In the genomic region with DNA sequence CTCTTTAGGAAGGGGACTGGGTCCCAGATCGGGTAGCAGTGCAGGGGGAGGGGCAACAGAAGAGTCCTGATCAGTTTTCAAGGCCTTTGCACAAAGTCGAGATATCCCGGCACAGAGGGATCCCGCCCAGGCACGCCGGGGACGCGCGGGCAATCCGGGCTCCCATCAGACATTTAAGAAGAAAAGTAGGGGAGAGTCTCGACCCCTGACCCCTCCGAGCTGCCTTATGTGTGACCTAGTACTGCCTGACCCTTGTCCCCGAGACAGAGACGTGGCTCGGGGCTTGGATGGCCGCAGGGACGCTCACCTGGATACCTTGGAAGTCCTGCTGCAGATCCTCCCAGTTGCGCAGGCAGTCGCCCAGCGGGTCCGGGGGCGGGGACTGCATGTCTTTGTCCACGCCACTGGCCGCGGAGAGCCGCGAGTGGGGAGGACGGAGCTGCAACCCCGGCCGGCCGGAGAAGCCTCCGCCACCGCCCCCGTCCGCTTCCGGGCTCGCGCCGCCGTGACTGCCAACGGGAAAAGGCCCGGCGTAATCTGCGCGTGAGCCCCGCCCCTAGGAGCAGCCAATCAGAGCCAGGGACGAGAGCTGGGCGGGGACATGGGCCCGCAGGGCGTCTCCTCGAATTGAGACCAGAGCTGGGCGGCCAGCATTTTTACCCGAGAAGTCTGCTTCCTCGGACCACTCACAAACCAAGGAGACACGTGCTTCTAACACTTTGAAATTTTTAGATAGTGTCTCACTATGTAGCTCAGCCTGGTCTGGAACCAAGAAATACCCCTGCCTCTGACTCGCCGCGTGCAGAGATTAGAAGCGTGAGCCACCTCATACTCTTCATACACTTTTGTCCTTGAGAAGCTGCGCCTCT, we compare ENCODE assay signal across 8 mouse cellular contexts. TPM values are rescaled to one million over a fixed set of nuclear protein-coding genes. Genes with fewer than 3 reads are reported as not detected.
DNase-seq lines count a peak whose midpoint lies in the region; ATAC-seq and TF ChIP-seq lines count a peak whose summit lies in the region.

A gene (minus strand): TSS at position 708 of the 869 bp plus-strand sequence.

- no peak for TF ChIP-seq CTCF in G1E (IDR thresholded peaks at IDR 0.05; ENCODE audit: low read depth, low read length)
- TF ChIP-seq CTCF in forebrain, postnatal 0 days (IDR thresholded peaks at IDR 0.05; ENCODE audit: low read depth), result no peak

- H3K4me2 ChIP-seq in forebrain, postnatal 0 days (ENCODE audit: low read depth), result peak within 1 kb of the TSS; percentile 91
- H3K4me2 ChIP-seq in lung, embryonic 15.5 days, result peak within 1 kb of the TSS; percentile 90

- peaks cover 25% of the 10 kb centered on the region for H3K36me3 ChIP-seq in G1E (replicated peaks)
- peaks cover 22% of the 10 kb centered on the region for H3K36me3 ChIP-seq in forebrain, postnatal 0 days (ENCODE audit: insufficient read depth)
- H3K36me3 ChIP-seq in lung, embryonic 15.5 days, result peaks cover 4% of the 10 kb centered on the region; the same call in 1 of the 2 replicates

- H3K4me1 ChIP-seq in G1E (ENCODE audit: insufficient read depth, low read depth, low read length), result peaks cover 19% of the 10 kb centered on the region
- H3K4me1 ChIP-seq in forebrain, postnatal 0 days (ENCODE audit: insufficient read depth), result peaks cover 4% of the 10 kb centered on the region; the same call in 1 of the 2 replicates
- peaks cover 15% of the 10 kb centered on the region for H3K4me1 ChIP-seq in lung, embryonic 15.5 days

- DNase-seq in G1E (ENCODE audit: low spot score), result peak; percentile 97
- peak; percentile 94 to 97 for DNase-seq in cerebellum, adult 18-20 months
- DNase-seq in forebrain, postnatal 0 days, result peak; percentile 94
- DNase-seq in heart, postnatal 4 days, result peak; percentile 97
- DNase-seq in layer of hippocampus, adult 8-10 months (ENCODE audit: low spot score in 2 of 2), result peak; percentile 89 to 91
- peak; percentile 92 for DNase-seq in ovary, adult 18-20 months (ENCODE audit: low spot score)
- peak; percentile 90 for DNase-seq in thymus, postnatal 0 days (ENCODE audit: low spot score)

- peak within 1 kb of the TSS; percentile 36; the same call in 1 of the 2 replicates for H3K27ac ChIP-seq in forebrain, postnatal 0 days (ENCODE audit: low read depth, low read length)
- peak within 1 kb of the TSS; percentile 59 for H3K27ac ChIP-seq in lung, embryonic 15.5 days

- WGBS in forebrain, postnatal 0 days, result under 1% methylated on average over 60 of the region's 60 CpGs
- under 1% methylated on average over 60 of the region's 60 CpGs for whole genome bisulfite sequencing in lung, embryonic 15.5 days

- H3K27me3 ChIP-seq in G1E (ENCODE audit: insufficient read depth, low read length), result peaks cover 16% of the 10 kb centered on the region
- H3K27me3 ChIP-seq in forebrain, postnatal 0 days (ENCODE audit: insufficient read depth, low read length), result no peaks in the 10 kb centered on the region
- H3K27me3 ChIP-seq in lung, embryonic 15.5 days, result no peaks in the 10 kb centered on the region

- peak within 1 kb of the TSS; percentile 87 for H3K9ac ChIP-seq in forebrain, postnatal 0 days
- H3K9ac ChIP-seq in lung, embryonic 15.5 days, result peak within 1 kb of the TSS; percentile 70

- 0 out of 2 replicates have a peak, but pooled peaks cover 3% of the 10 kb centered on the region for H3K9me3 ChIP-seq in G1E (replicated peaks)
- no peaks in the 10 kb centered on the region for H3K9me3 ChIP-seq in forebrain, postnatal 0 days (ENCODE audit: low read length)
- H3K9me3 ChIP-seq in lung, embryonic 15.5 days, result no peaks in the 10 kb centered on the region

- peak; percentile 91 for ATAC-seq in G1E (ENCODE audit: extremely low read depth, insufficient number of reproducible peaks, low FRiP score, poor library complexity, severe bottlenecking)
- ATAC-seq in forebrain, postnatal 0 days, result peak; percentile 97
- ATAC-seq in lung, embryonic 15.5 days (ENCODE audit: borderline replicate concordance, extremely low read depth, low FRiP score, low TSS enrichment), result peak; percentile 95

- H3K4me3 ChIP-seq in G1E (ENCODE audit: low read depth, low read length), result peak within 1 kb of the TSS; percentile 82
- H3K4me3 ChIP-seq in forebrain, postnatal 0 days (ENCODE audit: low read depth, low read length), result peak within 1 kb of the TSS; percentile 89
- H3K4me3 ChIP-seq in lung, embryonic 15.5 days, result peak within 1 kb of the TSS; percentile 89

RNA-seq across cellular contexts. Expression of the gene that starts here (rescaled TPM):
- total RNA-seq in G1E (2014; fragmentation: Nextera tagmentation) (8.5 and 17.8 TPM in 2 replicates), G1E (2017) (17.3 and 18.0 TPM in 2 replicates)
- polyA plus RNA-seq in G1E (2012), result 13.3 and 14.2 TPM in 2 replicates
- 42.7 and 49.1 TPM in 2 replicates for total RNA-seq in forebrain, postnatal 0 days (2014; rRNA removed)
- polyA plus RNA-seq in forebrain, postnatal 0 days (2015; fragmentation: Nextera tagmentation; extraction: Ambion mirVana), result 111 and 126 TPM in 2 replicates
- 10 to 100 TPM; 14.4 to 16.7 TPM for total RNA-seq in heart, postnatal 4 days (2021)
- total RNA-seq in layer of hippocampus, adult 8-10 months (2022), result 10 to 100 TPM; 15.7 to 20.4 (median 17.3) TPM
- 37.7 and 38.3 TPM in 2 replicates for polyA plus RNA-seq in lung, embryonic 15.5 days (2015; fragmentation: Nextera tagmentation; extraction: Ambion mirVana)
- polyA plus RNA-seq in thymus, postnatal 0 days (2015; fragmentation: Nextera tagmentation; extraction: Ambion mirVana), result 37.3 and 40.4 TPM in 2 replicates

Comparison
In these comparisons a context has a peak if more than half of its experiments do, and no peak if none do; other contexts are left out.
1. Peak in every context shown above with its lines: DNase-seq, ATAC-seq, H3K4me3 ChIP-seq and H3K27ac ChIP-seq.